Comparison of ENCODE assay signal across 9 mouse cellular contexts in genomic region chr15:78368926-78369346, GRCm38 (mm10). TPM values are rescaled to one million over a fixed set of nuclear protein-coding genes. Genes with fewer than 3 reads are reported as not detected.
DNase-seq lines count a peak whose midpoint lies in the region; ATAC-seq and TF ChIP-seq lines count a peak whose summit lies in the region.
"Had no signal": no experiment of that assay in that cellular context is flagged by ENCODE, and none has a peak within 500 bp of the region (broad histone marks: within the 10 kb centered on the region; RNA-seq: fewer than 3 reads in every experiment).

No protein-coding gene starts in this region.

- TF ChIP-seq EP300 in liver, postnatal 0 days (IDR thresholded peaks at IDR 0.05; ENCODE audit: low read depth), result peak; percentile 75

- ATAC-seq in hematopoietic stem cell, adult 5-6 weeks (replicated peaks in 1 of 2; ENCODE audit: insufficient read depth in 1 of 2, low FRiP score in 2 of 2, low TSS enrichment in 1 of 2, low read depth in 1 of 2, poor library complexity in 2 of 2, severe bottlenecking in 2 of 2), result peak; percentile 80 to 82
- peak; percentile 95 for ATAC-seq in liver, postnatal 0 days

- H3K9ac ChIP-seq in liver, postnatal 0 days (replicated peaks), result no peak overlapping the region; the same call in 1 of the 2 replicates

- peak overlapping the region; percentile 49; the same call in 1 of the 2 replicates for H3K27ac ChIP-seq in liver, postnatal 0 days (ENCODE audit: low read depth)

- H3K4me2 ChIP-seq in liver, postnatal 0 days (ENCODE audit: low read depth, low read length), result peak overlapping the region; percentile 31; the same call in 1 of the 2 replicates

- 2% methylated on average over 8 of the region's 8 CpGs for WGBS in liver, postnatal 0 days (ENCODE audit: insufficient replicate concordance)

- peak; percentile 86 for TF ChIP-seq CTCF in liver, postnatal 0 days (IDR thresholded peaks at IDR 0.05; ENCODE audit: low read depth)

- H3K36me3 ChIP-seq in liver, postnatal 0 days (replicated peaks; ENCODE audit: insufficient read depth, low read length), result no peaks in the 10 kb centered on the region

- no peaks in the 10 kb centered on the region for H3K9me3 ChIP-seq in liver, postnatal 0 days (ENCODE audit: low read length)

- H3K4me3 ChIP-seq in liver, postnatal 0 days (ENCODE audit: low read depth, low read length), result no peak overlapping the region

- H3K4me1 ChIP-seq in liver, postnatal 0 days (ENCODE audit: insufficient read depth), result peaks cover 21% of the 10 kb centered on the region; the same call in 1 of the 2 replicates

- DNase-seq in ovary, postnatal 36 days (ENCODE audit: low spot score), result peak; percentile 42
- no peak for DNase-seq in ovary, postnatal 10 days (ENCODE audit: low spot score)
- DNase-seq in WW6 (ENCODE audit: low read depth, low spot score), result peak; percentile 14
- DNase-seq in cerebellum, postnatal 25 days, result peak; percentile 61 to 71
- peak; percentile 67 for DNase-seq in liver, postnatal 0 days
- DNase-seq in spleen, adult 12 weeks (ENCODE audit: low spot score), result peak; percentile 24

- H3K27me3 ChIP-seq in liver, postnatal 0 days (ENCODE audit: insufficient read depth, low read length), result no peaks in the 10 kb centered on the region

RNA-seq across cellular contexts. Expression of gene Tex33, which starts 26.8 kb away (rescaled TPM):
- 0.75 TPM in 1 of 2 replicates, not detected in the other for total RNA-seq in hematopoietic stem cell, adult 5-6 weeks (2017)
- polyA plus RNA-seq in liver, postnatal 0 days (2015; fragmentation: Nextera tagmentation; extraction: Ambion mirVana), result not detected in 2 replicates
- polyA plus RNA-seq: heart, embryonic 14.5 days; neural tube, embryonic 14.5 days had no signal

RNA-seq across cellular contexts. Expression of gene Tst, which starts 36.8 kb away (rescaled TPM):
- 9.5 and 16.6 TPM in 2 replicates for total RNA-seq in hematopoietic stem cell, adult 5-6 weeks (2017)
- polyA plus RNA-seq in liver, postnatal 0 days (2015; fragmentation: Nextera tagmentation; extraction: Ambion mirVana), result 361 and 363 TPM in 2 replicates

RNA-seq across cellular contexts. Expression of gene Mpst, which starts 37.3 kb away (rescaled TPM):
- 19.4 and 24.1 TPM in 2 replicates for total RNA-seq in hematopoietic stem cell, adult 5-6 weeks (2017)
- polyA plus RNA-seq in liver, postnatal 0 days (2015; fragmentation: Nextera tagmentation; extraction: Ambion mirVana), result 4.3 and 7.0 TPM in 2 replicates

RNA-seq across cellular contexts. Expression of gene Csf2rb, which starts 43.4 kb away (rescaled TPM):
- total RNA-seq in hematopoietic stem cell, adult 5-6 weeks (2017), result 21.4 and 24.5 TPM in 2 replicates
- 8.9 and 9.6 TPM in 2 replicates for polyA plus RNA-seq in liver, postnatal 0 days (2015; fragmentation: Nextera tagmentation; extraction: Ambion mirVana)

RNA-seq across cellular contexts. Expression of gene Kctd17, which starts 59.4 kb away (rescaled TPM):
- 17.7 and 21.4 TPM in 2 replicates for total RNA-seq in hematopoietic stem cell, adult 5-6 weeks (2017)
- polyA plus RNA-seq in liver, postnatal 0 days (2015; fragmentation: Nextera tagmentation; extraction: Ambion mirVana), result 6.0 and 6.1 TPM in 2 replicates
